Mouse (Mus musculus): ENCODE measurements around the gene Tcfl5. TPM values are rescaled to one million over a fixed set of nuclear protein-coding genes. Genes with fewer than 3 reads are reported as not detected.
A peak's percentile ranks its signal among the peaks of the same experiment; 100 is the strongest.

Tcfl5 gene
- total RNA-seq, 2 experiments from 2014 or later = not detected

DNA sequence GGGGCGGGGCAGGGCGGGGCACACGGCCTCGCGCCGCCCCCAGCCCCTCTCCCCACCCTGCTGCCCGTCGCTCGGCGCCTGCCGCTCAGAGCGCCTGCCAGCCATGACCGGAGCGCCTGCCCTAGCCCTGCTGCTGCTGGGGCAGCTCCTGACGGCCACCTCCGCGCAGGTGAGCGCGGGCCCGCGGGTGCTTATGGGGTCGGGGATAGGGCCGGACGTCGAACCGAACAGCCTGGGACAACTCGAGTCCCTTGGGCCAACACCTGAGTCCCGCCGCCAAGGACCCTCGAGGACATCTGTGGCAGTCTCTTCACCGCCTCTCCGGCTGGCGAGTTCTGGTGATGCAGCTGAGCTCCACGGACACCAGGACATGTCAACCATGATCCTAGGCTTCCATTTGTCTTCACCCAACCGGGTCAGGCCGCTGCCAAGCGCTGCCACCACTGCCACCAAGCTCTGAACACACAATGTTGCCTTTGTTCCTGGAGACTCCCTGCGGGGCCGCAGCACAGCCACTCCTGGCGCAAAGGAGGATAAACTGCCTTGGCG, 44.3 kb downstream of the Tcfl5 start:
- DNase-seq = no peak

DNA sequence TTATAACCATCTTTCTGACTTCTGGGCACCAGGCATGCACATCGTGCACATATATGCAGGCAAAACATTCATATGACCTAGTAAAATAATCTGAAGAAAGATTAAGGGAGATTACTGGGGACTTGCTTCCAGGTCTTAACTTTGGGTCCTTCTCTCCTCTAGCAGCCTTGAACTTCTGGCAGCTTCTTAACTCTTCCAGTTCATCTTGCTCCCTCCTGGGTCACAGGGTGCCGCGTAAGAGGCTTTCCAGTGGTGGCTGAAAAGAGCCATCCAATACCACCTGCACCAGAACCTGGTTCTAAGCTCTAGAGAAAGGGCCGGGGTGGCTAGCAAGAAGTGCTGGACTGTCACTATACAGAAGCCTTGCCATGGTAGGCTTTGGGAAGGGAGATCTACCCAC, 45.0 kb downstream of the Tcfl5 start, which contains the start of gene Col9a3:
Gene Col9a3, plus strand, starts transcription at position 301 of the 400 bp plus-strand sequence.
- DNase-seq = no peak

GRCm38 (mm10) chr2:180589123-180589831, 53.2 kb downstream of the Tcfl5 start, which contains the start of gene Ogfr:
Gene Ogfr (plus strand): TSS chr2:180589245.
- peak; percentile 85 to 90 for DNase-seq

GRCm38 (mm10) chr2:180588736-180589122, 53.8 kb downstream of the Tcfl5 start:
- DNase-seq = no peak

DNA sequence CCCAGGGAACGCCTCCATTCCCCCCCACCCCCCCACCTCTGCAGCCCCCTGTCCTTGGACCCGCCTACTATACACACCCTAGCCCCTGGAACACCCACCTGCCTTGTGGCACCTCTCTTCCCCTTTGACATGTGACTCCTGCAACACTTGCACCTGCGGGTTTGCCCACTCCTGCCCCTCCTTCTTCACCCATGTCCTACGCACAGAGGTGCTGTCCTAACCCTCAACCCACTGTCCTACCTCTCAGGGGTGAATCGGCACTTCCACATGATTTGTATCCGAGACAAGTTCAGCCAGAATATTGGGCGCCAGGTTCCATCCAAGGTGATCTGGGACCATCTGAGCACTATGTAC, 59.4 kb downstream of the Tcfl5 start:
- DNase-seq = no peak

GRCm38 (mm10) chr2:180582481-180583153, 59.9 kb downstream of the Tcfl5 start:
- peak; percentile 98 for DNase-seq

GRCm38 (mm10) chr2:180581002-180581401, 61.5 kb downstream of the Tcfl5 start, which contains the start of gene Mrgbp:
Gene Mrgbp (plus strand): TSS chr2:180581304.
- DNase-seq = peak in 1 of 2 experiments; percentile 12

GRCm38 (mm10) chr2:180578686-180579085, 63.8 kb downstream of the Tcfl5 start:
- DNase-seq = peak; percentile 71 to 85

GRCm38 (mm10) chr2:180576482-180576881, 66.0 kb downstream of the Tcfl5 start:
- DNase-seq = peak; percentile 34 to 38

Other genes starting within 250 kb of the Tcfl5 start
- 1 to 10 TPM in 1 of 2 experiments, under 1 TPM in 1; 0.70 to 1.5 TPM for gene Slco4a1, start 186.5 kb downstream of the Tcfl5 start, total RNA-seq (2021)
- not detected for gene Ntsr1, start 142.7 kb downstream of the Tcfl5 start, total RNA-seq (2021)
- 10 to 100 TPM; 16.6 to 17.5 TPM for gene Mrgbp, start 61.4 kb downstream of the Tcfl5 start, total RNA-seq (2021)
- 10 to 100 TPM; 43.5 to 45.4 TPM for gene Ogfr, start 53.5 kb downstream of the Tcfl5 start, total RNA-seq (2021)
- under 1 TPM; 0.17 to 0.26 TPM for gene Col9a3, start 44.9 kb downstream of the Tcfl5 start, total RNA-seq (2021)
- 10 to 100 TPM; 38.7 to 40.7 TPM for gene Dido1, start 67.3 kb upstream of the Tcfl5 start, total RNA-seq (2021)
- gene Gid8, start 67.4 kb upstream of the Tcfl5 start, total RNA-seq (2021) = 10 to 100 TPM; 58.9 to 63.1 TPM
- gene Slc17a9, start 82.6 kb upstream of the Tcfl5 start, total RNA-seq (2021) = 1 to 10 TPM; 1.1 to 1.2 TPM
- not detected for gene Bhlhe23, start 134.2 kb upstream of the Tcfl5 start, total RNA-seq (2021)